Mouse (Mus musculus): Measurements from ENCODE around the gene Lhb. TPM values are rescaled to one million over a fixed set of nuclear protein-coding genes. Genes with fewer than 3 reads are reported as not detected.
A peak's percentile ranks its signal among the peaks of the same experiment; 100 is the strongest.

Lhb gene
- total RNA-seq, 2 experiments from 2014 or later = not detected

- H3K27ac ChIP-seq = no peak overlapping the region
- TF ChIP-seq CTCF (conservative IDR thresholded peaks at IDR 0.05) = peak; percentile 67
- DNase-seq (ENCODE audit: low spot score in 2 of 2) = no peak
- H3K4me3 ChIP-seq = no peak overlapping the region; the same call in 1 of the 2 replicates
These were observed 26.8 kb downstream of the Lhb start for GRCm38 (mm10) chr7:45447325-45447990.

- DNase-seq (ENCODE audit: low spot score in 2 of 2) = no peak
- TF ChIP-seq CTCF (conservative IDR thresholded peaks at IDR 0.05) = no peak
- no peak overlapping the region for H3K4me3 ChIP-seq
- no peak overlapping the region for H3K27ac ChIP-seq
These were observed 29.4 kb downstream of the Lhb start for GRCm38 (mm10) chr7:45449974-45450373.

- H3K4me3 ChIP-seq = peak overlapping the region; percentile 53
- peak overlapping the region; percentile 86 for H3K27ac ChIP-seq
- peak; percentile 84 to 91 for DNase-seq (ENCODE audit: low spot score in 2 of 2)
- peak; percentile 96 for TF ChIP-seq CTCF (conservative IDR thresholded peaks at IDR 0.05)
These were observed 30.8 kb downstream of the Lhb start for GRCm38 (mm10) chr7:45451344-45451982.

- no peak overlapping the region for H3K27ac ChIP-seq
- DNase-seq (ENCODE audit: low spot score in 2 of 2) = no peak
- H3K4me3 ChIP-seq = no peak overlapping the region
- TF ChIP-seq CTCF (conservative IDR thresholded peaks at IDR 0.05) = no peak
These were observed 34.4 kb downstream of the Lhb start for GRCm38 (mm10) chr7:45454971-45455370.

- DNase-seq (ENCODE audit: low spot score in 2 of 2) = no peak
- no peak for TF ChIP-seq CTCF (conservative IDR thresholded peaks at IDR 0.05)
- no peak overlapping the region for H3K4me3 ChIP-seq
- H3K27ac ChIP-seq = peak overlapping the region; percentile 72; the same call in 1 of the 2 replicates
These were observed 35.5 kb downstream of the Lhb start for GRCm38 (mm10) chr7:45455932-45456696.

- H3K4me3 ChIP-seq = no peak overlapping the region; the same call in 1 of the 2 replicates
- H3K27ac ChIP-seq = peak overlapping the region; percentile 72
- TF ChIP-seq CTCF (conservative IDR thresholded peaks at IDR 0.05) = no peak
- no peak for DNase-seq (ENCODE audit: low spot score in 2 of 2)
These were observed 36.1 kb downstream of the Lhb start for GRCm38 (mm10) chr7:45456721-45457203.

- DNase-seq (ENCODE audit: low spot score in 2 of 2) = no peak
- peak overlapping the region; percentile 96 for H3K4me3 ChIP-seq
- TF ChIP-seq CTCF (conservative IDR thresholded peaks at IDR 0.05) = no peak
- H3K27ac ChIP-seq = peak overlapping the region; percentile 72
These were observed 36.8 kb downstream of the Lhb start for GRCm38 (mm10) chr7:45457204-45458060.

GRCm38 (mm10) chr7:45458748-45459563, 38.3 kb downstream of the Lhb start:
- peak; percentile 57 to 79 for DNase-seq (ENCODE audit: low spot score in 2 of 2)
- Histone ChIP-seq H3K4me3 (peak overlapping the region; percentile 96), H3K27ac (peak overlapping the region; percentile 94)
- TF ChIP-seq CTCF (conservative IDR thresholded peaks at IDR 0.05) = no peak

GRCm38 (mm10) chr7:45459564-45460140, 39.0 kb downstream of the Lhb start, which contains the start of gene Ftl1:
TSS of gene Ftl1 (minus strand) at chr7:45459884.
- peak; percentile 95 to 98 for DNase-seq (ENCODE audit: low spot score in 2 of 2)
- peak within 1 kb of the TSS; percentile 94 for H3K27ac ChIP-seq
- H3K4me3 ChIP-seq = peak within 1 kb of the TSS; percentile 96

- DNase-seq (ENCODE audit: low spot score in 2 of 2) = no peak
- Histone ChIP-seq H3K27ac (peak overlapping the region; percentile 94), H3K4me3 (peak overlapping the region; percentile 96)
- TF ChIP-seq CTCF (conservative IDR thresholded peaks at IDR 0.05) = no peak
These were observed 39.8 kb downstream of the Lhb start for GRCm38 (mm10) chr7:45460377-45460776.

GRCm38 (mm10) chr7:45460860-45461314, 40.3 kb downstream of the Lhb start:
- TF ChIP-seq CTCF (conservative IDR thresholded peaks at IDR 0.05) = no peak
- H3K4me3 ChIP-seq = no peak overlapping the region
- H3K27ac ChIP-seq = peak overlapping the region; percentile 94
- no peak for DNase-seq (ENCODE audit: low spot score in 2 of 2)
